Mouse (Mus musculus) spleen, postnatal 0 days (tissue): ENCODE measurements around the gene Tmod3. TPM values are rescaled to one million over a fixed set of nuclear protein-coding genes. Genes with fewer than 3 reads are reported as not detected.

Experiments used
- polyA plus RNA-seq: library from polyadenylated mRNA; unstranded; fragments of >200 nt; fragmentation: Nextera tagmentation; extraction: Ambion mirVana; gene quantifications from 2 replicates; pipeline ENCODE4 v1.2.1, GENCODE M21; 2015

Gene Tmod3
- 53.6 and 61.1 TPM in 2 replicates for polyA plus RNA-seq

GRCm38 (mm10) chr9:75559512-75560012, at the start of gene Tmod3:
Gene Tmod3, minus strand, starts transcription at chr9:75559657.

Other genes starting within 250 kb of the Tmod3 start
- gene Bcl2l10, start 211.9 kb downstream of the Tmod3 start, polyA plus RNA-seq = not detected in 2 replicates
- 13.6 and 17.1 TPM in 2 replicates for gene Mapk6, start 149.7 kb downstream of the Tmod3 start, polyA plus RNA-seq
- 17.2 and 17.7 TPM in 2 replicates for gene Leo1, start 118.1 kb downstream of the Tmod3 start, polyA plus RNA-seq
- 1.0 and 1.5 TPM in 2 replicates for gene Tmod2, start 51.7 kb upstream of the Tmod3 start, polyA plus RNA-seq
- 6.8 and 7.4 TPM in 2 replicates for gene Lysmd2, start 66.1 kb upstream of the Tmod3 start, polyA plus RNA-seq
- 0.10 and 0.15 TPM in 2 replicates for gene Scg3, start 124.4 kb upstream of the Tmod3 start, polyA plus RNA-seq
- not detected in 2 replicates for gene Bmp5, start 215.7 kb upstream of the Tmod3 start, polyA plus RNA-seq